Mouse (Mus musculus): ENCODE measurements at regions not wholly inside any gene's neighbourhood (a gene's known extent, or its start where the extent isn't known, plus 50 kb on each side); places are given as distances from the start of the nearest gene placed in this dataset.

- DNase-seq (ENCODE audit: low spot score), result no peak
Observed at GRCm38 (mm10) chr5:106055221-106055620, 178.9 kb downstream of the Zfp326 start.

DNA sequence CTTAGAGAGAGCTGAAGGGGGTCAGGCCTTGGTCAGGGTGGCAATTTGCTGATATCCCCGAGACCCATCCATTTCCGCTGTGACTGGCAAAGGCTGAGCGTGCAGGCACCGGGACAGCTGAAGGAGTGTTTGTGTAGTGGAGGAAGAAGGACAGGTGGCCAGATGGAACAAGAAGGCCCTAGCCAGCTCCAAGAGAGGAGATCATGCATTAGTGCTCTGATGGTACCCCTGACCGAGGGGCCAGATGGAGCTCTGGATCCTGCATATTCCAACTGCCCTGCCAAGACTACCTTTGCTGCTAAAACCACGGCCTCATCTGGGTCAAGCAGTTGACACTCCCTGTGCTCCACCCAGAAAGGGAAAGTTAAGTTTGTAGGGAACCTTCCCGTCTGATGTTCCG is 174.7 kb downstream of the Zfp326 start:
- no peak for DNase-seq (ENCODE audit: low spot score)

DNA sequence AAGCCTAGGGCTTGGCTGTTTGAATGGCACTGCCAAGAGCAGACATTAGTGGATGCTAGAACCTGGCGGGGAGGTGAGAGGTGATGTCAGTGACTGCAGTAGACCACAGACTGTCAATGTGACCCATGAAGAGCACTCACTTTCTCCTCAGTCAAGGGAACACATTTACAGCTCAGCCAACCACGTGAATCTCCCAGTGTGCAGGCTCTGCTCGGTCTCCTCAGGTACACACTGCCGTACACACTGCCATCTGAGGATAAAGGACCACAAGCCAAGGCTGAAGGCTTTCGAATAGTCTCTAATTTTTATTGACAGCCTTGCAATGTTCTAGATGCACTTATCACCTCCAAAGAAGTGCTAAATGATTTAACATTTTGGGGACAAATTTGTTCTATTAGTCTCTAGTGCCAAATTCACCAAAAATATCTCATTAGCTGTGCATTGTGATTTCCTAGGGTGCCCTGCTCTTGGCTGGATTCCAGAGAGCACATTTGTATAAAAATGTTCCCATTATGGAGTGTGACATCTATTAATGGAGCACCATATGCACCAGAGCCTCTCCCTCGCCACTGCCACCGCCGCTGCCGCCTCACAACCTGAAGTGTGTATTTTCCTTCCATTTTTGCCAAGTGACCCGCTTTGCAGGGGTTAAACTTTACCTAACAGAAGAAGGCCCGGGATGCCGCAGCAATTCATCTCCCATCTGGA is 168.7 kb downstream of the Zfp326 start:
- DNase-seq (ENCODE audit: low spot score), result no peak

- DNase-seq (ENCODE audit: low spot score), result no peak
Observed at GRCm38 (mm10) chr5:106038321-106038720, 162.0 kb downstream of the Zfp326 start.

- no peak for DNase-seq (ENCODE audit: low spot score)
Observed at GRCm38 (mm10) chr5:106036176-106036575, 159.8 kb downstream of the Zfp326 start.

DNA sequence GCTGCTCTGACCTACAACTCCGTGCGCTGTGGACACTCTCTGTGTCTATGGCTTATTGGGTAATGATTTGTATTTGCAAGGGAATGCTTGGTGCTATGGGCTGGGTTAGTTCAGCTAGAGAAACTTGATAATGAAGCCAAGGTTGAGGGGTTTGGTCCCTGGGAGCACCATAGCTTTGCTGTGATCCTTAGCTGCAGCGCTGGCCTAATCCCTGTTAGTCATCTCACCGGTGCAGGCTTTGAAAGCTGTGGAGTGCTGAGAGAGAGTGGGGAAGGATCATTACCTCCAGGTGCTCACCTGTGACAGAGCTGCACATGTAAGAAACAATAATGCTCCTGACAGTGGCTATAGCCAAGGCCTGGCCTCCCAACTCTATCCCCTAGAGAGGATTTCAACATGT is 156.6 kb downstream of the Zfp326 start:
- DNase-seq (ENCODE audit: low spot score), result no peak

- no peak for DNase-seq (ENCODE audit: low spot score)
Observed at GRCm38 (mm10) chr5:106026861-106027260, 150.5 kb downstream of the Zfp326 start.

DNA sequence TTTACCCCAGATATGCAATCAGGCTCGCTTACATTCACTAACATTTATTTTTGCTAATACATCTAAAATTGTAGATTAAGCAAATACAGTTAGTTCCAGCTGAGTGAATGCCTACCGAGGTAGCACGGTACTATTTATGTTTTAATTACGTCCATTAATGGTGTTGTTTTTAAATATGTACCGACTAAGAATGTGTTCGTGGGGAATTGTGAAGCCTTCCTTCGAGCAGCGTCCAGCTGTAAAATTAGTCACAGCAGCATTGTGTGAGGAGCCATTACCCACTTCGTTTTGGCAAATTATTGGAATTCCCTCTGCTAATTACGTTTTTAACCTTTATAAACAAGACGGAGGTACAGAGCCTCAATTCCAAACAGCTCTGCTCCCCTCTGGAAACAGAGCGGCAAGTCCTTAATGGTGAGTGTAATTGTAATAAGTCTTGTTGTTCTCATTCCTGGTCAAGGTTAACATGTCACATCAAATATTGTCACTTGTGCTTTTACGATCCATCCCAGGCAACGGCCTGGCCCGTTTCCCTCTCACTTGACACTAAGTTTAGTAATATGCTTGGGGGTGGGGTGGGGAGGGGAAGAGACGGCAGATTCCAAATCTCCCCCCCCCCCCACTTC is 128.0 kb downstream of the Zfp326 start:
- DNase-seq (ENCODE audit: low spot score), result no peak

DNA sequence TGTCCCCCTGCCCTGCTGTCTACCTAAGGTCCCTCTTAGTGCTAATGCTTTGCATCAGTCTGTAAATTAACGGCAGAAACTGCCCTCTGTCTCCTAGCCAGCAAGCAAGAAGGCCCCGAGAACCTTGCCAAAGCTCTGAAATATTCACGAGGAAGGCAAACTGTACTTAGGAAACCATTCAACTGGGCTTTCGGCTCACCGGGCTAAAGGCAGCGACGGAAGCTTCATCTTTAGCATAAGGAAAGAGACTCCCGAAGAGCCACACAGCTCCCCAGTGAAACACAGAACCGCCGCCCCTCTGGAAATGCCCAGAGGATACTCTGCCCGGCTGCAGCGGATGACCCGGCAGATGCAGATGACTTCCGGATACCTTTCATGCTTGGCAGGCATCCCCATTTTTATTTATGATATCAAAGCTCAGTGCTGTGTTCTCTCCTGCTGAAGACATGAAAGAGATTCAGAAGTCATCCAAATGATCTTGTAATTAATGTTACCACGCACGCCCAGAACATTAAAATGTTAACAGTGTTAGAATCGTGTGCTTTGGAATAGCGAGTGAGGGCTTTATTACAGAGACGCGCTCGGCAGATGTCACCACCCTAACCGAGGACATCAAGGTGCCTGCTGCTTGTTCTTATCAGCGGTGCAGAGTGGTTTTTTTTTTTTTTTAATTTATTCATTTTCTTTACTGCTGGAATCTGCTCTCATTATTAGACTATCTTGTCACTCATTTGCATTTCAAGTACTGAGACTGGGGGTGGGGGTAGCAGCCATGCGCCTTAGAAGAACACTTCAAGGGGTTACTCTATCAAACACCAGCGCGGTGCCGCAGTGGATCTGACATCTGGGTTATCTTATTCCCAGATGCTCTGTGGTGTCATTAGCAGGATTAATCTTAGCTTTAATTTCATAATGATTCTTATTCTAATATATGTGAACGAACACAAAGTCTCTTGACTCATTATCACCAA is 127.2 kb downstream of the Zfp326 start:
- no peak for DNase-seq (ENCODE audit: low spot score)

DNA sequence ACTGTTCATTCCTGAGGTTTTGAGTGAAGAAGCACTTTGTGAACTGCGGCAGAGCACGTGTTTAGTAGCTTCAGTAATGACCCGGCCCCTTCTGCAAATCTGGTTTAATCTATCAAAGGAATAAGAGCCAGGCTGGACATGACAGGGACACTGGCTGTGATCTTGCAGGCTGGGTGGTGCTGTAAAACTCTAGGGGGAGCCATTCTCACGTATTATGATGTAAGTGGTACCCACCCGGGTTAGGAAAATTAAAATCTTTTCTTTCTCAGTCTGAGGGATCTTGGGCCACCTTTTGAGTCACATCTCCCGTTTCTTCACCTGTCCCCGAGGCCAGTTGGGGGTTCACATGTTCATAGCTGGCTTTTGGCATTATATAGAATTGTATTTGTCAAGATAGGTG is 126.0 kb downstream of the Zfp326 start:
- DNase-seq (ENCODE audit: low spot score), result peak; percentile 56

DNA sequence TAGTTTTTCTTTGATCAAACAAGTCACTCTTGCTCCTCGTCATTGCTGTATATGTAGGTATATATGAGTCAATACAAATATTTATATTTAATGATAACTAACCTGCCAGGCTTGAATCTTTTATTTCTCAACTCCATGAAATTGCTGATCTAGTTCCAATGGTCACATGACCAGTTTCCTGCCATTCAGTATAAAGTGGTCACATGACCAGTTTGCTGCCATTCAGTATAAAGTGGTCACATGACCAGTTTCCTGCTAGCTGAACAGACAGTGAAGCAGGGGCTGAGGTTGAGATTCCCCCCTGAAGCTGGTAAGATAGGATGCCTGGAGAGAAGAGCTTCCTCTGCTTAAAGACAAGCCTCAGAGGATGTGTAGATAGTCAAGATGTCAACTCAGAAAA is 117.9 kb downstream of the Zfp326 start:
- DNase-seq (ENCODE audit: low spot score), result no peak

GRCm38 (mm10) chr5:105993066-105993760 is 116.8 kb downstream of the Zfp326 start:
- no peak for DNase-seq (ENCODE audit: low spot score)

- DNase-seq (ENCODE audit: low spot score), result no peak
Observed at GRCm38 (mm10) chr5:105990777-105991176, 114.4 kb downstream of the Zfp326 start.

DNA sequence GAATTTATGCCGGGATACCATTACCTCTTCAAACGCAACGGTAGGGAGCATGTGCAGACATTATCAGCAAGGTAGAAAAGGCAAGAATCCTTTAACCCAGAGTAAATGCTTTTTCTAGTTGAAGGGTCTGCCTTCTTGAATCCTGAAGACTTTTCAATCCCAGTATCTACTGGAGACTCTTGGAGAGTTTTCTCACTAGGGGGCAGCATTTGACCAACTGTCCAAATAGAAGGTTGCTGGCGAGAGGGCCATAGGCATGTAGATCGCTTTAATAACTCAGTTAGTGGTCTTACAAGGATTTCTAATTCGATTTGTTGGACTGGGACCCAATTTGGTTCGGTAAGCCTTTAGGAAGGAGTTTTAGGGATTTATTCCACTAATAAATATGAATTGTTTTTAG is 110.0 kb downstream of the Zfp326 start:
- DNase-seq (ENCODE audit: low spot score), result peak; percentile 76

GRCm38 (mm10) chr5:105983131-105983530 is 106.8 kb downstream of the Zfp326 start:
- no peak for DNase-seq (ENCODE audit: low spot score)

DNA sequence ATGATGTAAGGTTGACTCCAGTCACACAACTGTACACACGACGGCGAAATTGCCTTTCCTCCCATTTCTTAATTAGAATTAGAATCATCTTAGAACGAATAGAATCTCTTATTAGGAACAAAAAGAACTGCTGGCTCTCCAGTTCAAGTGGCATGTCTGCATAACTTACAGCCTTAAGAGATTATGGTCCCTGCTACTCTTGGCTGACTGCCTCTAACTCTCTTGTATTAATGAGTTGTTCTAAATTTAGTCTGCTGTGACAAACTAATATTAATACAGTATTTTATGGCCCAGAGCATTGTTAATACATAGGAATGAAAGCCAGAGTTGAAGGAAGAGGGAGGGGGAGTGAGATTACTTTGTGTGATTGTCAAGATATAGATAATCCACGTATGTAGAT is 100.4 kb downstream of the Zfp326 start:
- no peak for DNase-seq (ENCODE audit: low spot score)

GRCm38 (mm10) chr5:105976076-105976475 is 99.7 kb downstream of the Zfp326 start:
- DNase-seq (ENCODE audit: low spot score), result no peak

DNA sequence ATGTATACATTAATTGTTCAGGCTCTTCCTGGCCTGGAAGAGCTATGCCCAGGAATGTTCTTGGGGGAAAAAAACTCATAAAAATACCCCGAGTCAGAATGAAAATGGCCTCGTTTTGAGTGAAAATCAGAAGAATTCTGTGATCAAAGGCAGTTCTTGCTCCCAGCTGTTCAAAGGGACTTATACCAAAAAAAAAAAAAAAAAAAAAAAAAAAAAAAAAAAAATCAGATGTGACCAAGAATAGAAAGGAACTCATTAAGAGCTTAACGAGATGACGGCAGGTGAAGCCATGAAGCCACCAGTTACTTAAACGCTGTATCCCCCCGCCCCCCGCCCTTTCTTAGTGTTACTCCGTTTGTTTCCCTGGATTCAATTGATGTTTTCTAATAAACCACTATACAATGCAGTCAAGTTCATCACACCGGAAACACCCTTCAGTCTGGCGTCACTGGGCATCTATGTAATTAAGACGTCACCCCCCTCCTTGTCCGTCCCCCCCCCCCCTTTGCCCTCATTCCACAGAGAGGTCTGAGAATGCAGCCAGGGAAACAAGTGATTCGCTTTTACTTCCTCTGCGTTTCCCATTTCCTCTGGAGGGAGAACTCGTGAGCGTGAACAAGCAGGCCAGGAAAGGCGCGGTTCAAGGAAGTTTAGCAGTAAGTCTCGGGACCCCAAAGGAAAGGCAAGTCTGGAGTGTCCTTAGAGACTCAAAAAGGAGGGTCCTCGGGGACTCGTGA is 99.1 kb downstream of the Zfp326 start:
- peak; percentile 54 for DNase-seq (ENCODE audit: low spot score)

GRCm38 (mm10) chr5:105974576-105975177 is 98.3 kb downstream of the Zfp326 start:
- DNase-seq (ENCODE audit: low spot score), result peak; percentile 20

Data from embryo, embryonic 10 days (tissue).